Mouse (Mus musculus): Measurements from ENCODE around the gene Cc2d2a. TPM values are rescaled to one million over a fixed set of nuclear protein-coding genes. Genes with fewer than 3 reads are reported as not detected.

The Cc2d2a gene
- polyA plus RNA-seq, 1 experiment from 2014 or later: 9.4 TPM

GRCm38 (mm10) chr5:43721538-43722451 lies 59.6 kb downstream of the Cc2d2a start:
- Histone ChIP-seq H3K27ac (ENCODE audit: low read length) (no peak overlapping the region), H3K9me3 (replicated peaks; ENCODE audit: control insufficient read depth, low read length) (no peaks in the 10 kb centered on the region), H3K4me3 (replicated peaks; ENCODE audit: low read length) (no peak overlapping the region), H3K36me3 (ENCODE audit: control insufficient read depth, insufficient read depth, low read length) (peaks cover 9% of the 10 kb centered on the region), H3K4me1 (ENCODE audit: control insufficient read depth, insufficient read depth, low read length) (no peaks in the 10 kb centered on the region), H3K4me2 (ENCODE audit: low read depth, low read length) (no peak overlapping the region), H3K27me3 (ENCODE audit: control insufficient read depth, insufficient read depth, low read length) (no peaks in the 10 kb centered on the region), H3K9ac (ENCODE audit: low read length) (no peak overlapping the region)
- no peak for ATAC-seq (ENCODE audit: insufficient read depth, low FRiP score)
- 59% methylated on average over 5 of the region's 5 CpGs for WGBS

GRCm38 (mm10) chr5:43722452-43722783 lies 60.3 kb downstream of the Cc2d2a start:
- Histone ChIP-seq H3K27ac (ENCODE audit: low read length) (no peak overlapping the region), H3K4me3 (replicated peaks; ENCODE audit: low read length) (no peak overlapping the region), H3K9ac (ENCODE audit: low read length) (no peak overlapping the region), H3K4me1 (ENCODE audit: control insufficient read depth, insufficient read depth, low read length) (no peaks in the 10 kb centered on the region), H3K4me2 (ENCODE audit: low read depth, low read length) (no peak overlapping the region), H3K36me3 (ENCODE audit: control insufficient read depth, insufficient read depth, low read length) (peaks cover 9% of the 10 kb centered on the region), H3K9me3 (replicated peaks; ENCODE audit: control insufficient read depth, low read length) (no peaks in the 10 kb centered on the region), H3K27me3 (ENCODE audit: control insufficient read depth, insufficient read depth, low read length) (no peaks in the 10 kb centered on the region)
- ATAC-seq (ENCODE audit: insufficient read depth, low FRiP score): no peak
- 90% methylated on average over 6 of the region's 6 CpGs for WGBS

GRCm38 (mm10) chr5:43723830-43724229 lies 61.7 kb downstream of the Cc2d2a start:
- WGBS: 81% methylated on average over 7 of the region's 7 CpGs
- Histone ChIP-seq H3K27ac (ENCODE audit: low read length) (no peak overlapping the region), H3K9ac (ENCODE audit: low read length) (no peak overlapping the region), H3K27me3 (ENCODE audit: control insufficient read depth, insufficient read depth, low read length) (no peaks in the 10 kb centered on the region), H3K4me1 (ENCODE audit: control insufficient read depth, insufficient read depth, low read length) (no peaks in the 10 kb centered on the region), H3K4me2 (ENCODE audit: low read depth, low read length) (no peak overlapping the region), H3K36me3 (ENCODE audit: control insufficient read depth, insufficient read depth, low read length) (peaks cover 2% of the 10 kb centered on the region), H3K4me3 (replicated peaks; ENCODE audit: low read length) (no peak overlapping the region), H3K9me3 (replicated peaks; ENCODE audit: control insufficient read depth, low read length) (no peaks in the 10 kb centered on the region)
- ATAC-seq (ENCODE audit: insufficient read depth, low FRiP score): no peak

GRCm38 (mm10) chr5:43728375-43729165 lies 66.4 kb downstream of the Cc2d2a start:
- no peak for ATAC-seq (ENCODE audit: insufficient read depth, low FRiP score)
- H3K4me3 ChIP-seq (replicated peaks; ENCODE audit: low read length): no peak overlapping the region
- H3K36me3 ChIP-seq (ENCODE audit: control insufficient read depth, insufficient read depth, low read length): no peaks in the 10 kb centered on the region; the same call in none of the 2 replicates
- no peaks in the 10 kb centered on the region for H3K9me3 ChIP-seq (replicated peaks; ENCODE audit: control insufficient read depth, low read length)
- H3K4me2 ChIP-seq (ENCODE audit: low read depth, low read length): no peak overlapping the region
- no peaks in the 10 kb centered on the region for H3K4me1 ChIP-seq (ENCODE audit: control insufficient read depth, insufficient read depth, low read length)
- 70% methylated on average over 11 of the region's 11 CpGs for WGBS
- no peak overlapping the region for H3K9ac ChIP-seq (ENCODE audit: low read length)
- H3K27me3 ChIP-seq (ENCODE audit: control insufficient read depth, insufficient read depth, low read length): no peaks in the 10 kb centered on the region
- no peak overlapping the region for H3K27ac ChIP-seq (ENCODE audit: low read length)

GRCm38 (mm10) chr5:43732381-43732780 lies 70.2 kb downstream of the Cc2d2a start:
- WGBS: 78% methylated on average over 8 of the region's 8 CpGs

GRCm38 (mm10) chr5:43744187-43744586 lies 82.0 kb downstream of the Cc2d2a start:
- Histone ChIP-seq H3K36me3 (ENCODE audit: control insufficient read depth, insufficient read depth, low read length) (peaks cover 10% of the 10 kb centered on the region; the same call in 1 of the 2 replicates), H3K27ac (ENCODE audit: low read length) (no peak overlapping the region), H3K4me1 (ENCODE audit: control insufficient read depth, insufficient read depth, low read length) (no peaks in the 10 kb centered on the region), H3K9me3 (replicated peaks; ENCODE audit: control insufficient read depth, low read length) (no peaks in the 10 kb centered on the region), H3K9ac (ENCODE audit: low read length) (no peak overlapping the region), H3K4me2 (ENCODE audit: low read depth, low read length) (no peak overlapping the region), H3K27me3 (ENCODE audit: control insufficient read depth, insufficient read depth, low read length) (no peaks in the 10 kb centered on the region), H3K4me3 (replicated peaks; ENCODE audit: low read length) (no peak overlapping the region)
- ATAC-seq (ENCODE audit: insufficient read depth, low FRiP score): no peak
- 81% methylated on average over 1 of the region's 1 CpGs for WGBS

More at GRCm38 (mm10) chr5:43732381-43732780, 70.2 kb downstream of the Cc2d2a start:
- Histone ChIP-seq H3K4me3 (replicated peaks; ENCODE audit: low read length) (no peak overlapping the region), H3K9me3 (replicated peaks; ENCODE audit: control insufficient read depth, low read length) (no peaks in the 10 kb centered on the region), H3K4me2 (ENCODE audit: low read depth, low read length) (no peak overlapping the region), H3K4me1 (ENCODE audit: control insufficient read depth, insufficient read depth, low read length) (no peaks in the 10 kb centered on the region), H3K27me3 (ENCODE audit: control insufficient read depth, insufficient read depth, low read length) (no peaks in the 10 kb centered on the region), H3K27ac (ENCODE audit: low read length) (no peak overlapping the region), H3K36me3 (ENCODE audit: control insufficient read depth, insufficient read depth, low read length) (no peaks in the 10 kb centered on the region; the same call in none of the 2 replicates), H3K9ac (ENCODE audit: low read length) (no peak overlapping the region)
- no peak for ATAC-seq (ENCODE audit: insufficient read depth, low FRiP score)

- Histone ChIP-seq H3K36me3 (ENCODE audit: control insufficient read depth, insufficient read depth, low read length) (peaks cover 10% of the 10 kb centered on the region; the same call in 1 of the 2 replicates), H3K4me2 (ENCODE audit: low read depth, low read length) (no peak overlapping the region), H3K27ac (ENCODE audit: low read length) (no peak overlapping the region), H3K9me3 (replicated peaks; ENCODE audit: control insufficient read depth, low read length) (no peaks in the 10 kb centered on the region), H3K9ac (ENCODE audit: low read length) (no peak overlapping the region), H3K4me3 (replicated peaks; ENCODE audit: low read length) (no peak overlapping the region), H3K4me1 (ENCODE audit: control insufficient read depth, insufficient read depth, low read length) (no peaks in the 10 kb centered on the region), H3K27me3 (ENCODE audit: control insufficient read depth, insufficient read depth, low read length) (no peaks in the 10 kb centered on the region)
- ATAC-seq (ENCODE audit: insufficient read depth, low FRiP score): no peak
- WGBS: 38% methylated on average over 5 of the region's 5 CpGs
Observed at GRCm38 (mm10) chr5:43745156-43745555, 83.0 kb downstream of the Cc2d2a start.

- 73% methylated on average over 4 of the region's 4 CpGs for WGBS
- no peaks in the 10 kb centered on the region for H3K27me3 ChIP-seq (ENCODE audit: control insufficient read depth, insufficient read depth, low read length)
- ATAC-seq (ENCODE audit: insufficient read depth, low FRiP score): no peak
Observed at GRCm38 (mm10) chr5:43748039-43748438, 85.9 kb downstream of the Cc2d2a start.

GRCm38 (mm10) chr5:43749092-43749491 lies 86.9 kb downstream of the Cc2d2a start:
- no peaks in the 10 kb centered on the region for H3K9me3 ChIP-seq (replicated peaks; ENCODE audit: control insufficient read depth, low read length)
- H3K4me2 ChIP-seq (ENCODE audit: low read depth, low read length): no peak overlapping the region
- no peak overlapping the region for H3K9ac ChIP-seq (ENCODE audit: low read length)
- WGBS: 79% methylated on average over 3 of the region's 3 CpGs
- no peaks in the 10 kb centered on the region for H3K4me1 ChIP-seq (ENCODE audit: control insufficient read depth, insufficient read depth, low read length)
- H3K27me3 ChIP-seq (ENCODE audit: control insufficient read depth, insufficient read depth, low read length): no peaks in the 10 kb centered on the region
- ATAC-seq (ENCODE audit: insufficient read depth, low FRiP score): no peak
- H3K36me3 ChIP-seq (ENCODE audit: control insufficient read depth, insufficient read depth, low read length): no peaks in the 10 kb centered on the region
- no peak overlapping the region for H3K4me3 ChIP-seq (replicated peaks; ENCODE audit: low read length)
- no peak overlapping the region for H3K27ac ChIP-seq (ENCODE audit: low read length)

More at GRCm38 (mm10) chr5:43748039-43748438, 85.9 kb downstream of the Cc2d2a start:
- H3K9me3 ChIP-seq (replicated peaks; ENCODE audit: control insufficient read depth, low read length): no peaks in the 10 kb centered on the region
- H3K4me2 ChIP-seq (ENCODE audit: low read depth, low read length): no peak overlapping the region
- no peak overlapping the region for H3K4me3 ChIP-seq (replicated peaks; ENCODE audit: low read length)
- H3K4me1 ChIP-seq (ENCODE audit: control insufficient read depth, insufficient read depth, low read length): no peaks in the 10 kb centered on the region
- H3K27ac ChIP-seq (ENCODE audit: low read length): no peak overlapping the region
- no peak overlapping the region for H3K9ac ChIP-seq (ENCODE audit: low read length)
- H3K36me3 ChIP-seq (ENCODE audit: control insufficient read depth, insufficient read depth, low read length): no peaks in the 10 kb centered on the region

All from stomach, embryonic 16.5 days (tissue).